Mouse (Mus musculus): ENCODE measurements around the gene Olfr1249. TPM values are rescaled to one million over a fixed set of nuclear protein-coding genes. Genes with fewer than 3 reads are reported as not detected.
"Not testable (repeated sequence)": the region's sequence is repeated elsewhere in the genome, so short reads cannot be mapped to it uniquely, and the experiment has no call there.

The Olfr1249 gene
- not detected for total RNA-seq (2021)
- long read RNA-seq, experiment 1 = 0 reads
- long read RNA-seq, experiment 2 = 0 reads

DNA sequence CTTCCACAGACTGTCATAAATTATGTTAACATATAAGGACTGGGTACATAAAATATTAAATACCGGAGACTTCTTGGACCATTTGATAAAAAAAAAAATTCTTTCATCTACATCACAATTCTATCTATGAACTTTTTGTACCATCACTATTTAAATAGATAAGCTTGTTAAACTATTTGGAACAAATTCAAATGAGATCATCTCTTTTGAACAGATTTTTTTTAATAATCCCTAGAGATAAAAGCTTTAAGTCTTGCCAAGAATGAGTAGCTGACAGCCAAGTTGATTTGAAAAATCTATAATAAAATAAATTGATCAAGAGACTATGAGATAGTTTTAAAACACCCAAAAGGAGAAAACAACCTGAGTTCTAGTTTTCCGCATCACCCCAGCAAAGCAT is at the start of gene Olfr1249:
Gene Olfr1249, minus strand, starts transcription at position 101 of the 400 bp plus-strand sequence.
- DNase-seq (ENCODE audit: low spot score in 2 of 2) = no peak

DNA sequence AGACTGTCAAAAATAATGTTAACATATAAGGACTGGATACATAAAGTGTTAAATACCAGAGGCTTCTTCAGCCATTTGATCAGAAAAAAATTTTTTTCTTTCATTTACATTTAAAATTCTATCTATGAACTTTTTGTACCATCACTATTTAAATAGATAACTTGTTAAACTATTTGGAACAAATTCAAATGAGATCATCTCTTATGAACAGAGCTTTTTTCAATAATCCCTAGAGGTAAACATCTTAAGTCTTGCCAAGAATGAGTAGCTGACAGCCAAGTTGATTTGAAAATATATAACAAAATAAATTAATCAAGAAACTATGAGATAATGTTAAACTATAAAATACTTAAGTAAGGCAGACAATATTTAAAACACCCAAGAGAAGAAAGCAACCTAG is 37.1 kb upstream of the Olfr1249 start, which contains the start of gene Olfr1251:
Gene Olfr1251, minus strand, starts transcription at position 101 of the 400 bp plus-strand sequence.
- DNase-seq (ENCODE audit: low spot score in 2 of 2) = no peak

DNA sequence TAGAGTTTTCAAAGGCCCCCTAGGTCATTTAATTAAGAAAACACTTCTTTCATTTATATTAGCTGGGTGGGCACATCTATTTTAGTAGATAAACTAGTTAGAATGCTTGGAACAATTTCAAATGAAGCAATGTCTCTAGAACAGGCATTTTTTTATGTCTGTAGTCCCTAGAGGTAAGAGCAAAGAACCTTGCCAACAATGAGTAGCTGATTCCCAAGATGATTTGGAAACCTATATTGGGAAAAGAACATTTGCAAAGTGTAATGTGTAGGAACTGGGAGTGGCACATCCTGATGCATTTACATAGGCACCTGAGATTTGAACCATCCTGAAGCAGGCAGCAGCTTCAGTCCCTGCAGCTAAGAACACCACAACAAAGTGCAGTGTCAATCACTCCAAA is 26.6 kb upstream of the Olfr1249 start, which contains the start of gene Olfr1250:
Gene Olfr1250, minus strand, starts transcription at position 101 of the 400 bp plus-strand sequence.
- DNase-seq (ENCODE audit: low spot score in 2 of 2) = no peak

GRCm38 (mm10) chr2:89618145-89618544 is 16.6 kb downstream of the Olfr1249 start, which contains the start of gene Olfr1248:
Gene Olfr1248, minus strand, starts transcription at chr2:89618245.
- not testable (repeated sequence) for DNase-seq (ENCODE audit: low spot score in 2 of 2)

DNA sequence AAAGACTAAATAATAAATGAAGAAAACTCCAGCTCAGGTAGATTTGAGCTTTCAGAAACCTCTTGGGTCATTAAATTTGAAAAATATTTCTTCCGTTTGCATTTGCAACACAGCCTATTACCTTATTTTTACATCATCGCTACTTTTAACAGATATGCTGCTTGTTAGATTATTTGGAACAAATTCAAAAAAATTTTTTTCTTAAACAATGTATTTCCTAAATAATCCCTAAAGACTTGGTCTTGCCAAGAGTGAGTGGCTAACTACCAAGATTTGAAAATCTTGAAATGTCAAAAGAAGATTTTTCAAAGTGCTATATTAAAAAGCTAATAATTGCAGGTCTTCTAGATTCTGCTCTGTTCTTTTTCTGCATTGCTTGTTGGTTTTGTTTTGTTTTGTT is 20.8 kb downstream of the Olfr1249 start, which contains the start of gene Olfr1247:
Gene Olfr1247, minus strand, starts transcription at position 101 of the 400 bp plus-strand sequence.
- DNase-seq (ENCODE audit: low spot score in 2 of 2) = no peak

DNA sequence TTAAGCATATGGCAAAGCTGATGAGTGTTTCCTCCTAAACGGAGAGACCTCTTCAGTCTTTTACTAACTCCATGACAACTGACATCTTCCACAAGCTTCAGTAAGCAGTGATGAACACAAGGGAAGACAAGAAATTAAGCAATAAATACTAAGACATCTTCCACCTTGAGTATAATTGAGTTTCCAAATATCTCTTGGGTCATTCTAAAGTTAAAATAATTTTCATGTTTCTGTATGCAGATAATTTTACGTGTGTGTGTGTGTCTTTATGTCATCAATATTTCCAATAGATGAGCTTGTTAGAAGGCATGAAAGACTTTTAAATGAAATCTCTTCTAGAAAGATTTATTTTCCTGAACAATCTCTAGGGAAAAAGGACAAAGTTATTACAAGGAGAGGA is 41.7 kb downstream of the Olfr1249 start, which contains the start of gene Olfr1246:
Gene Olfr1246, minus strand, starts transcription at position 101 of the 400 bp plus-strand sequence.
- DNase-seq (ENCODE audit: low spot score in 2 of 2) = no peak

Other genes with a start within 250 kb of the Olfr1249 start
- not detected for gene Olfr1238, start 225.3 kb downstream of the Olfr1249 start, total RNA-seq (2021)
- gene Olfr1239, start 214.6 kb downstream of the Olfr1249 start, total RNA-seq (2021) = not detected
- not detected for gene Olfr1240, start 192.0 kb downstream of the Olfr1249 start, total RNA-seq (2021)
- gene Olfr1241, start 147.9 kb downstream of the Olfr1249 start, total RNA-seq (2021) = not detected
- not detected for gene Olfr1242, start 136.6 kb downstream of the Olfr1249 start, total RNA-seq (2021)
- gene Olfr1243, start 103.5 kb downstream of the Olfr1249 start, total RNA-seq (2021) = not detected
- not detected for gene Olfr1245, start 56.5 kb downstream of the Olfr1249 start, total RNA-seq (2021)
- not detected for gene Olfr1246, start 41.8 kb downstream of the Olfr1249 start, total RNA-seq (2021)
- under 1 TPM in 1 of 2 experiments, not detected in 1; 0.06 TPM for gene Olfr1247, start 20.9 kb downstream of the Olfr1249 start, total RNA-seq (2021)
- gene Olfr1248, start 16.7 kb downstream of the Olfr1249 start, total RNA-seq (2021) = not detected
- gene Olfr1250, start 26.5 kb upstream of the Olfr1249 start, total RNA-seq (2021) = not detected
- gene Olfr1251, start 37.0 kb upstream of the Olfr1249 start, total RNA-seq (2021) = not detected
- not detected for gene Olfr1252, start 90.0 kb upstream of the Olfr1249 start, total RNA-seq (2021)
- gene Olfr1253, start 122.1 kb upstream of the Olfr1249 start, total RNA-seq (2021) = not detected
- not detected for gene Olfr1254, start 158.6 kb upstream of the Olfr1249 start, total RNA-seq (2021)
- not detected for gene Olfr1255, start 177.1 kb upstream of the Olfr1249 start, total RNA-seq (2021)
- gene Olfr1256, start 206.6 kb upstream of the Olfr1249 start, total RNA-seq (2021) = not detected
- not detected for gene Olfr48, start 213.2 kb upstream of the Olfr1249 start, total RNA-seq (2021)
- gene Olfr1257, start 243.5 kb upstream of the Olfr1249 start, total RNA-seq (2021) = not detected